Mouse (Mus musculus): ENCODE results near the gene Fndc1.

Fndc1 gene

DNA sequence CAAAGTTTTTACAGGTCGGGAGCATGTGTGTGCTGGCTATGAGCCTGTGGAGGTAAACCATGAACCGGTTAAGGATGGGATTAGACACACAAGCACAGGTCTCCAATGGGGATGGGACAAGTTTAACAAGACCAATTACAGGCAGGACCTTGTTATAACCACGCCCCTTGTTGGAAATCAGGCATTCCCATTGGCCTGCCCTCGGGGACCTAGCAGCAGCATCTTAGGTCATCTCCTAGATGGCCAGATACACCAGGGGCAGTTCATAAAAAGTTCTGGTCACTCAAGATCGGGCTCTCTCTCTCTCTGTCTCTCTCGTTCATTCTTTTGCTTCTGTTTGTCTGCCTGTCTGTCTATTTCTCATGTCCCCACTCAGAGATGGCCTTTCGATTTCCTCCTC is 6.9 kb downstream of the Fndc1 start:
- no peak for DNase-seq (ENCODE audit: low read depth, low spot score)

DNA sequence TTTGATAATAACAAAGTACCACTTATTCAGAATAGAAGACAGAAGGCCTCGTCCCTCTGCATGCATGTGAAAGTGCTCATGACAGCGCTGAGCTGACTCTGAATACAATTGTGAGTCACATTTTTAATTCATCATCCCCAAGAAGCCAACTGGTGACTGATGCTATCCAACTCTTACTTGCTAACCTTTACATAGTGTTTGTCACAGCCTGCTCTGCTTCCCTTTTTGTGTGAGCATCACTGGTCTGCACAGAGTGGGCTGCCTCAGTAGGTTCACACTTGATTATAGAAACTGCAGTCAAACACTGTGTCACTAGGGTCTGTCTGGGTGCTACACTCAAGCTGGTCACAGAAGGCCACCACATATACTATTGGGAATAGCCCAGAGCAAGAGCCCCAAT is 10.5 kb downstream of the Fndc1 start:
- DNase-seq (ENCODE audit: low read depth, low spot score), result no peak

DNA sequence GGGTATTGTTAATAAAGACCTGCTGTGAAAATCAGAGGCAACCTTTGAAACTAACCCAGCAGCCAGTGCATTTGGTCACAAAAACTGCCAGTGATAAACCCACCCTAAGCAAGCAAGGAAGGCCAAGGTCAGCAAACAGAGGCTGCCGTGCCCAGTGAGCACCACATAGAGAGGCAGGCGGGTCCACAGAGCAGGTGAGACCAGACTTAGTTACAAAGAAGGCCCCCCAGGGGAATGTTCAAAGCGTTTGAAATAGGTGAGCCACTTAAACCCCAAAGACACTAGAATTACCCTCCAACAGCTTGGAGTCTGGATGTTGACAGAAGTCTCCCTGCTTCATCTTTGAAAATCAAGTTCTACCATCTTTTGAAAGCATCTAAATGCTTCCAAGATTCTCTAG is 12.7 kb downstream of the Fndc1 start:
- no peak for DNase-seq (ENCODE audit: low read depth, low spot score)

DNA sequence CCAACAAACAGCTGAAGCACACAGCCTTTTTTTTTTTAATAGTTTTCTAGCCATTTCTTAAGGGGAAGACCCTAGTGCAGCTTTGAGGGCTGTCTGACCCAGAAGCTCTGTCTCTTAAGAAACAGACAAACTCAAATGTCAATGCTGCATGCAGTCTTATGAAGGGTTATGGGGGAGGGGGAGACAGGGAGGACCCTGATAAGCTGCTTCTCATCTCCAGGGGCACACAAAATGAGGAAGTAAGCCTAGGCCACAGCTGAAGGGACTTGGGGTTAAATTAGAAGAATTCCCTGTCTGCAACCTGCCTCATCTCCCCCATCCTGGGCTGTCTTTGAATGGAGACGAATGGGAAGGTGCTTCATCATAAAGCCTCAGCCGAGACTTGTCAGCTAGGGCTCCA is 19.1 kb downstream of the Fndc1 start:
- no peak for DNase-seq (ENCODE audit: low read depth, low spot score)

DNA sequence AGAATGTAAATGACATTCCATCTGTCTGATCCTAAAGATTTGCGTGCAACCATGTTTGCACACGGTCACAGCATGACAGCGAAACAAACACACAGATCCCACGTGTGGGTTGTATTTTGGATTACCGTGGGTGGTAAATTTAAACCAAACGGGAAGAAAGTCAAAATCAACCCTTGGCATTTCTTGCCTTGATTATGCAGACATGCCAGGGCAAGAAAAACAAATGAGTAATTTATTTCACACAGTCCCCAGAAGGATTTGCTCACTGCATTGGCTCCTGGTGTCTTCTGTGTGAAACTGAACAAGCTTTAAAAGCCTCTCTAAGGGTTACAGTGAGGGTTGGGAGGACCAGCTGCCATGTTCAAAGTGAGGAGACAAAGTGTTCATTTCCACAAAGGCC is 22.0 kb downstream of the Fndc1 start:
- no peak for DNase-seq (ENCODE audit: low read depth, low spot score)

DNA sequence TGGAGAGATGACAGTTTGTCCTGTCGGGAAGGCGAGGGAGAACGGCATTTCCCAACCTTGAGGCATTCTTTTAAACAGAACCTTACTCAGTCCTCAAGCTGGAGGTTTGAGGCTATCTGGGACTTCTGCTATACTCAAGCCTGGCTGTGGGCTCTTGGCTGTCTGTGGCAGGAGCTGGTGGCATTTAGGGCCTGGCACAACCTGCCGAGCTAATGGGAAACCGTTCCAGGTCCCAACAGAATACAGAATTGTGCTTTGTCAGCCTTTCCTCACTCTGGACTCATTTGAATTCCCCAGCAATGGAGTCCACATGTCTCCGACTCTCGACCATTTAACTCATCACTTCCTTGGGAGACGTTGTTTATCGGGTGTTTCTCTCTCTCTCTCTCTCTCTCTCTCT is 24.6 kb downstream of the Fndc1 start:
- no peak for DNase-seq (ENCODE audit: low read depth, low spot score)

DNA sequence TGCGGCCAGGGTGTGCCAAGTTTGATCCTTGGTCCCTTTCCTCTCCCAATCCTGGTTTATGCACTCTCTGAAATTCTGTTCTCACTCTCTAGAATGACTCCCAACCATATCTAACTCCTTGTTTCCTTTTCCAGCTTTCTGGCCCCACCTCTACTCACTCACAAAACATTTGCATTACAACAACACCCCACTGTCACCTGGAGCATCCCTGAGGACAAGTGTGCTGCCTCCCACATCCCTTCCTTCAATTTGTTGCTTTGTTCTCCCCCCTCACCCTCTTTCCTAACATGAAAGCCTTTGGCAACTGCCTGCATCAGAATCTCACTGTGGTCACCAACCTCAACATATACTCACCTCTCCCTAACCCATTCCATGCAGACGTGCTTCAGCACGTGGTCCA is 27.2 kb downstream of the Fndc1 start:
- no peak for DNase-seq (ENCODE audit: low read depth, low spot score)

GRCm38 (mm10) chr17:7795584-7795983 is 31.5 kb downstream of the Fndc1 start:
- no peak for DNase-seq (ENCODE audit: low read depth, low spot score)

DNA sequence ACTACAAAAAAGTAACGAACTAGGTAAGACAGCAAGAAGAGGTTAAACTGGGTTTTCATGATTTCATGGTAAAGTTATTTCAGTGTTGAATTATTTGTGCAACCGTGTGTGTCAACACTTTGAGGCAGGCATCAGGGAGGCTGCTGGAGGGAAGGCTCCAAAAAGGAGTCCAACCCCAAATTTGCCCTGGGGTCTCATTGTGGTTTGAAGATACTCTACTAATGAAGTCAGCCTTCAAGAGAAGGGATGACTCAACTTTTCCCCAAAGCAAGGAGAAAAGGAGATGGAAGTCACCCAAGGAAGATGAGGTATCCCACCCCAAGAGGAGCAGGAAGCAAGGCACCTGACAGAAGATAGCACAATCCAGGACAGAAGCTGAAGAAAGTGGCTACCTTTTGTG is 31.9 kb downstream of the Fndc1 start:
- peak; percentile 75 for DNase-seq (ENCODE audit: low read depth, low spot score)

DNA sequence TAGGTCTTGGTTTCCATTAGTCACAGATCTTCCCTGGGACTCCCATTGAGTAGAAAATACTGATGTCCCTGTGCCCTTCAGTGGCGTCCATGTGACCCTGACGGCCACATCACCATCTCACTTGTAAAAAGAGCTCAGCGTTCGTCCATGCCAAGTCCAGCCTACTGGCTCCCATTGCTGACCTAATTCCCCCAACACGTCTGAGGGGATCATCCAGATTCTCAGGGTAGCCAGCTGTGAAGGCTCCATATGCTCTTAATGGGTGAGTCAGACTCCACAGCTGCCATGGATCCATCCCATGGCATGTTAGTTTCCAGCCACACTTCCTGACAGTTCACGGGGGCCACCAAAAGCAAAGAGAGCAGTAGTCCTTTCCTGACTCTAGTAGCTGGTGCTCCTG is 33.0 kb downstream of the Fndc1 start:
- DNase-seq (ENCODE audit: low read depth, low spot score), result peak; percentile 47

DNA sequence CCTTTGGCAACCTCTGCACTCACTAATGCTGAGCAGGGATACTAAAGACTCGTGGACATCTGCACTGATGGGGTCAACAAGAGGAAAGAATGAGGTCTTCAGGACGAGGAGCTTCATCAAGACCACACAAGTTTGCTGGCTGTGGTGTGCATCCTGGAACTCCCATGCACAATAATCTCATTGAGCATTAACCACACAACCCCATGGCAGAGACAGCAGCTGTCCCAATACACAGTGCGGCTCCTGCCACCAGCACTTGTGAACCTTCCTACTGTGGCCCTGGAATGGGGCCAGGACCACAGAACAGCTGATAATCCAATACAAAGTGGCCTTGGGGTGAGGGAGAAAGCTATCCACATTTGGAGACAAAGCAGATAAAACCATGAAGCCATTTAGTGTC is 36.6 kb downstream of the Fndc1 start:
- DNase-seq (ENCODE audit: low read depth, low spot score), result no peak

- DNase-seq (ENCODE audit: low read depth, low spot score), result no peak
Observed at GRCm38 (mm10) chr17:7774101-7774500, 53.0 kb downstream of the Fndc1 start.

- no peak for DNase-seq (ENCODE audit: low read depth, low spot score)
Observed at GRCm38 (mm10) chr17:7759786-7760185, 67.3 kb downstream of the Fndc1 start.

- DNase-seq (ENCODE audit: low read depth, low spot score), result peak; percentile 37
Observed at GRCm38 (mm10) chr17:7755001-7755400, 72.1 kb downstream of the Fndc1 start.

GRCm38 (mm10) chr17:7753383-7753782 is 73.7 kb downstream of the Fndc1 start:
- DNase-seq (ENCODE audit: low read depth, low spot score), result no peak

DNA sequence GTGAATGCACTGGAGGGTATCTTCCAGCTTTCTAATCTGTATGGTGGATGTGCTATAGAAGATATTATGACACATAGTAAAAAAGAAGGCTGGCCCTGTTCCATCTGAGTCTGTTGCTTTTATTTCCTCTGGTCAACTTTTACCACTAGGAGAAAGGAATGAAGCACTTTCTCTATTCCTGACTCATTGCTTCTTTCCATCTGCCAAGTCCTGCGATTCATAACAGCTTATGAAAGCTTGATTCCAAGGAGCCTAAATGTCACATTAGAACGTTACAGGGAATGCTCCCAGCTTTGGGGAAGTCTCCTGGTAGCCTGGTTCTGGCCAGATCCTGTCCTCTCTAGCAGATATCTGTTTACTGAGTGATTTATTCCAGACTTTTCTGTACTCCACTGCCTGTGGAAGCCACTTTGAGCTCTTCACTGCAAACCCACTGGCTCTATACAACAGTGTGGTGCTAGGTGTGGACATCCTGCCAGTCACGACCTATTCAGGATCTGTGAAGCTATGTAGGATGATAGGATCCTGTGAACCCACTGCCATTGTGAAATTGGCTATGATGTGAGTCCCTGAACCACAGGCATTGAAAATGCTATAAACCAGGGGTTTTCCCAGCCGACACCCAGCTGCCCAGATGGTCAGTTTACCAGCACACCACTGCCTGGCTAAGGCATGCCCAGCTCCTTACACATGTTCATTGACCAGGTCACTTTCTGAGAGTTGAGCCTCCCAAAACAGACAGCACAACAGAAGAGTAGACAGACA is 77.9 kb downstream of the Fndc1 start:
- peak; percentile 69 for DNase-seq (ENCODE audit: low read depth, low spot score)

DNA sequence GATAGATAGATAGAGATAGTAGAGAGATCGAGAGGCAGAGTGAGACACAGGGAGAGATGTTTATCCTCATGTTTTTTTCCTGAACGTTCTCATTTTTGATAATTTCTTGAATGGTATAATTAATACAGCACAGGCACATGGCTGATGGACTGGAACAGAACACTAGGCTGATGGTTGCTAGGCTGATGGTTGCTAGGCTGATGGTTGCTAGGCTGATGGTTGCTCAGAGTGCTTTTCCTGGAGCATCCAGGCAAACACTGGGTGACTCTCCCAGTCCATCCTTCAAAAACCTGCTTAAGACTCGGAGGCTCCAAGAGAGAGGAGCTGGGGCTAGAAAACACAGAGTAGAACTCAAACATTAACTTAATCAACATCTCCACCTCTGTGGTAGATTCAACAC is 80.3 kb downstream of the Fndc1 start:
- DNase-seq (ENCODE audit: low read depth, low spot score), result no peak

- no peak for DNase-seq (ENCODE audit: low read depth, low spot score)
Observed at GRCm38 (mm10) chr17:7744976-7745375, 82.1 kb downstream of the Fndc1 start.

GRCm38 (mm10) chr17:7740988-7741387 is 86.1 kb downstream of the Fndc1 start:
- peak; percentile 64 for DNase-seq (ENCODE audit: low read depth, low spot score)

- no peak for DNase-seq (ENCODE audit: low read depth, low spot score)
Observed at GRCm38 (mm10) chr17:7722991-7723390, 104.1 kb downstream of the Fndc1 start.

GRCm38 (mm10) chr17:7718886-7719285 is 108.2 kb downstream of the Fndc1 start:
- DNase-seq (ENCODE audit: low read depth, low spot score), result no peak

GRCm38 (mm10) chr17:7717945-7718344 is 109.2 kb downstream of the Fndc1 start:
- DNase-seq (ENCODE audit: low read depth, low spot score), result no peak

- DNase-seq (ENCODE audit: low read depth, low spot score), result no peak
Observed at GRCm38 (mm10) chr17:7713020-7713419, 114.1 kb downstream of the Fndc1 start.

DNA sequence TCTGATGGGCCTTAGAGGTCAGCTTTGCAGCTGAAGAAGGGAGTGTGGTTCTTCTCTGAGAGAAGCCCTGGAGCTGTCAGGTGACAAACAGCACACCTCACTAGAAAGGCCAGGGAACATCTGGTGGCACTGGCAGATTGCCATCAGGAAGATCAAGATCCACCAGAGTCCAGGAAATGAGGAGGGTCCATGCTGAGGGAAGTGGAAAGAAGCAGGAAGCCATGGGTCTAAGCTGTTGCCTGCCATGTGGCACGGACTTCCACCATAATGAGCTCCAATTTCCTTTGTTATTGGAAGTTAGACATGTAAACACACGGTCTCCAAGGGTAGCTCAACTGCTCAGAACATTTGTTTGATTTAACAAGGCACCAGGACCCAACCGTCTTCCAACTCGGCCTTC is 120.0 kb downstream of the Fndc1 start:
- no peak for DNase-seq (ENCODE audit: low read depth, low spot score)

Data from 3T3-L1 (cell line).